Mouse (Mus musculus) forebrain, embryonic 12.5 days (tissue): Measurements from ENCODE around the gene Fermt1. TPM values are rescaled to one million over a fixed set of nuclear protein-coding genes. Genes with fewer than 3 reads are reported as not detected.
A peak's percentile ranks its signal among the peaks of the same experiment; 100 is the strongest.

Experiments
- ATAC-seq: fragments of 200-750 bp; cut with Nextera tagmentation; 2 replicates; pipeline ENCODE4 v1.8.0; 2017; ENCODE audit warnings: moderate TSS enrichment; ENCODE audit not compliant: low FRiP score
- H3K27ac ChIP-seq: fragments of 300-500 bp; sonication (generic); 2 replicates; pipeline ENCODE4 v1.5.1; 2016; ENCODE audit warnings: mild to moderate bottlenecking
- H3K27me3 ChIP-seq: fragments of 300-500 bp; sonication (generic); 2 replicates; pipeline ENCODE4 v1.6.1; 2016; ENCODE audit warnings: mild to moderate bottlenecking
- H3K36me3 ChIP-seq: fragments of 300-500 bp; sonication (generic); replicated peaks from 2 replicates; pipeline ENCODE4 v1.6.1; 2016; ENCODE audit warnings: mild to moderate bottlenecking
- H3K4me1 ChIP-seq: fragments of 300-500 bp; sonication (generic); 2 replicates; pipeline ENCODE4 v1.6.1; 2016
- H3K4me2 ChIP-seq: fragments of 300-500 bp; sonication (generic); 2 replicates; pipeline ENCODE4 v1.6.1; 2016; ENCODE audit warnings: mild to moderate bottlenecking, moderate library complexity
- H3K4me3 ChIP-seq: fragments of 300-500 bp; sonication (generic); replicated peaks from 2 replicates; pipeline ENCODE4 v1.5.1; 2016; ENCODE audit warnings: mild to moderate bottlenecking
- H3K9ac ChIP-seq: fragments of 300-500 bp; sonication (generic); 2 replicates; pipeline ENCODE4 v1.6.1; 2016; ENCODE audit warnings: mild to moderate bottlenecking
- H3K9me3 ChIP-seq: fragments of 300-500 bp; sonication (generic); 2 replicates; pipeline ENCODE4 v1.6.1; 2016
- WGBS: fragments of 180-500 bp; shearing (Covaris S2); methylation state at CpG from one replicate; pipeline ENCODE4 v1.1.7; 2016; 5-methylcytosine and 5-hydroxymethylcytosine counted together
- polyA plus RNA-seq: library from polyadenylated mRNA; unstranded; fragments of >200 nt; fragmentation: Nextera tagmentation; extraction: Ambion mirVana; gene quantifications from 2 replicates; pipeline ENCODE4 v1.2.1, GENCODE M21; 2016

The Fermt1 gene
- polyA plus RNA-seq, 1 experiment from 2014 or later = 0.83 TPM

GRCm38 (mm10) chr2:132904961-132905360 lies 40.7 kb downstream of the Fermt1 start:
- no peaks in the 10 kb centered on the region for H3K4me1 ChIP-seq

GRCm38 (mm10) chr2:132903498-132903897 lies 42.2 kb downstream of the Fermt1 start:
- Histone ChIP-seq H3K27me3 (peaks cover 10% of the 10 kb centered on the region; the same call in 1 of the 2 replicates), H3K36me3 (no peaks in the 10 kb centered on the region), H3K4me2 (no peak overlapping the region), H3K4me3 (no peak overlapping the region), H3K27ac (no peak overlapping the region), H3K9me3 (no peaks in the 10 kb centered on the region), H3K9ac (no peak overlapping the region), H3K4me1 (no peaks in the 10 kb centered on the region)
- ATAC-seq = peak; percentile 58; the same call in 1 of the 2 replicates
- 34% methylated on average over 3 of the region's 3 CpGs for WGBS

More at GRCm38 (mm10) chr2:132904961-132905360, 40.7 kb downstream of the Fermt1 start:
- 75% methylated on average over 2 of the region's 2 CpGs for WGBS
- Histone ChIP-seq H3K27me3 (peaks cover 13% of the 10 kb centered on the region; the same call in 1 of the 2 replicates), H3K27ac (no peak overlapping the region), H3K4me3 (no peak overlapping the region), H3K9me3 (no peaks in the 10 kb centered on the region), H3K36me3 (no peaks in the 10 kb centered on the region), H3K9ac (no peak overlapping the region), H3K4me2 (no peak overlapping the region)
- no peak for ATAC-seq

GRCm38 (mm10) chr2:132902056-132902455 lies 43.6 kb downstream of the Fermt1 start:
- WGBS = 82% methylated on average over 3 of the region's 4 CpGs
- Histone ChIP-seq H3K4me2 (no peak overlapping the region), H3K9ac (no peak overlapping the region), H3K4me3 (no peak overlapping the region), H3K36me3 (no peaks in the 10 kb centered on the region), H3K4me1 (no peaks in the 10 kb centered on the region), H3K9me3 (no peaks in the 10 kb centered on the region), H3K27me3 (peaks cover 10% of the 10 kb centered on the region; the same call in 1 of the 2 replicates), H3K27ac (no peak overlapping the region)
- ATAC-seq = no peak

- WGBS = 66% methylated on average over 4 of the region's 4 CpGs
- ATAC-seq = no peak
- no peaks in the 10 kb centered on the region for H3K4me1 ChIP-seq
Observed at GRCm38 (mm10) chr2:132901636-132902035, 44.1 kb downstream of the Fermt1 start.

GRCm38 (mm10) chr2:132900596-132900995 lies 45.1 kb downstream of the Fermt1 start:
- 80% methylated on average over 1 of the region's 1 CpGs for WGBS

More at GRCm38 (mm10) chr2:132901636-132902035, 44.1 kb downstream of the Fermt1 start:
- H3K4me3 ChIP-seq = no peak overlapping the region
- no peaks in the 10 kb centered on the region for H3K9me3 ChIP-seq
- no peak overlapping the region for H3K27ac ChIP-seq
- H3K4me2 ChIP-seq = no peak overlapping the region
- H3K36me3 ChIP-seq = no peaks in the 10 kb centered on the region
- peaks cover 10% of the 10 kb centered on the region; the same call in 1 of the 2 replicates for H3K27me3 ChIP-seq
- H3K9ac ChIP-seq = no peak overlapping the region

GRCm38 (mm10) chr2:132898211-132898610 lies 47.5 kb downstream of the Fermt1 start:
- Histone ChIP-seq H3K9ac (no peak overlapping the region), H3K36me3 (no peaks in the 10 kb centered on the region), H3K27me3 (no peaks in the 10 kb centered on the region), H3K4me1 (no peaks in the 10 kb centered on the region), H3K27ac (no peak overlapping the region), H3K4me3 (no peak overlapping the region), H3K9me3 (no peaks in the 10 kb centered on the region), H3K4me2 (no peak overlapping the region)
- 70% methylated on average over 1 of the region's 1 CpGs for WGBS
- no peak for ATAC-seq

More at GRCm38 (mm10) chr2:132900596-132900995, 45.1 kb downstream of the Fermt1 start:
- peaks cover 10% of the 10 kb centered on the region; the same call in 1 of the 2 replicates for H3K27me3 ChIP-seq
- no peak overlapping the region for H3K4me3 ChIP-seq
- no peaks in the 10 kb centered on the region for H3K9me3 ChIP-seq
- H3K36me3 ChIP-seq = no peaks in the 10 kb centered on the region
- H3K4me2 ChIP-seq = no peak overlapping the region
- H3K27ac ChIP-seq = no peak overlapping the region
- no peak for ATAC-seq
- H3K9ac ChIP-seq = no peak overlapping the region
- no peaks in the 10 kb centered on the region for H3K4me1 ChIP-seq

GRCm38 (mm10) chr2:132893826-132894225 lies 51.9 kb downstream of the Fermt1 start:
- no peak for ATAC-seq
- Histone ChIP-seq H3K36me3 (no peaks in the 10 kb centered on the region), H3K9ac (no peak overlapping the region), H3K27ac (no peak overlapping the region), H3K9me3 (no peaks in the 10 kb centered on the region), H3K4me3 (no peak overlapping the region), H3K4me2 (no peak overlapping the region), H3K27me3 (no peaks in the 10 kb centered on the region), H3K4me1 (no peaks in the 10 kb centered on the region)
- WGBS = 85% methylated on average over 5 of the region's 5 CpGs

GRCm38 (mm10) chr2:132885312-132885711 lies 60.4 kb downstream of the Fermt1 start:
- Histone ChIP-seq H3K36me3 (no peaks in the 10 kb centered on the region), H3K27ac (no peak overlapping the region), H3K27me3 (peaks cover 18% of the 10 kb centered on the region), H3K4me3 (no peak overlapping the region), H3K9ac (no peak overlapping the region), H3K4me1 (peaks cover 9% of the 10 kb centered on the region), H3K9me3 (no peaks in the 10 kb centered on the region), H3K4me2 (no peak overlapping the region)
- 95% methylated on average over 7 of the region's 7 CpGs for WGBS
- ATAC-seq = no peak

- H3K9ac ChIP-seq = no peak overlapping the region
- H3K4me1 ChIP-seq = peaks cover 16% of the 10 kb centered on the region
- H3K36me3 ChIP-seq = no peaks in the 10 kb centered on the region
- no peak overlapping the region for H3K4me3 ChIP-seq
- H3K9me3 ChIP-seq = no peaks in the 10 kb centered on the region
- 82% methylated on average over 8 of the region's 8 CpGs for WGBS
- H3K4me2 ChIP-seq = no peak overlapping the region
- no peak for ATAC-seq
- no peak overlapping the region for H3K27ac ChIP-seq
- peaks cover 27% of the 10 kb centered on the region for H3K27me3 ChIP-seq
Observed at GRCm38 (mm10) chr2:132884303-132884967, 61.3 kb downstream of the Fermt1 start.

- no peaks in the 10 kb centered on the region for H3K36me3 ChIP-seq
- peak within 1 kb of the TSS; percentile 97 for H3K4me2 ChIP-seq
- WGBS = 2% methylated on average over 12 of the region's 12 CpGs
- ATAC-seq = no peak
- H3K27ac ChIP-seq = no peak within 1 kb of the TSS
- H3K9ac ChIP-seq = peak within 1 kb of the TSS; percentile 51
- H3K4me3 ChIP-seq = peak within 1 kb of the TSS; percentile 60
- H3K4me1 ChIP-seq = peaks cover 24% of the 10 kb centered on the region
- H3K27me3 ChIP-seq = peaks cover 51% of the 10 kb centered on the region
- H3K9me3 ChIP-seq = no peaks in the 10 kb centered on the region
Observed at GRCm38 (mm10) chr2:132880844-132881645, 64.7 kb downstream of the Fermt1 start, which contains the start of gene Lrrn4. Gene Lrrn4, minus strand, starts transcription at chr2:132880891.

GRCm38 (mm10) chr2:132879261-132880044 lies 66.3 kb downstream of the Fermt1 start:
- Histone ChIP-seq H3K27ac (no peak overlapping the region), H3K36me3 (no peaks in the 10 kb centered on the region), H3K9me3 (no peaks in the 10 kb centered on the region), H3K9ac (peak overlapping the region; percentile 51), H3K4me2 (peak overlapping the region; percentile 97), H3K27me3 (peaks cover 51% of the 10 kb centered on the region), H3K4me1 (peaks cover 24% of the 10 kb centered on the region), H3K4me3 (peak overlapping the region; percentile 60)
- peak; percentile 70 for ATAC-seq
- WGBS = under 1% methylated on average over 58 of the region's 58 CpGs

GRCm38 (mm10) chr2:132876991-132877390 lies 68.7 kb downstream of the Fermt1 start:
- Histone ChIP-seq H3K9ac (no peak overlapping the region), H3K27ac (no peak overlapping the region), H3K4me3 (no peak overlapping the region), H3K27me3 (peaks cover 50% of the 10 kb centered on the region), H3K4me2 (no peak overlapping the region), H3K36me3 (no peaks in the 10 kb centered on the region), H3K9me3 (no peaks in the 10 kb centered on the region), H3K4me1 (peaks cover 24% of the 10 kb centered on the region)
- ATAC-seq = no peak
- 71% methylated on average over 1 of the region's 1 CpGs for WGBS
